ENCODE assay signal across 8 mouse cellular contexts in genomic region chr1:133762946-133763422, GRCm38 (mm10). TPM values are rescaled to one million over a fixed set of nuclear protein-coding genes. Genes with fewer than 3 reads are reported as not detected.
DNase-seq lines count a peak whose midpoint lies in the region; ATAC-seq and TF ChIP-seq lines count a peak whose summit lies in the region.

No protein-coding gene starts in this region.

- H3K27me3 ChIP-seq in forebrain, embryonic 11.5 days (ENCODE audit: control insufficient read depth, insufficient read depth, low read length) = no peaks in the 10 kb centered on the region
- H3K27me3 ChIP-seq in neural tube, embryonic 13.5 days = no peaks in the 10 kb centered on the region

- H3K9me3 ChIP-seq in forebrain, embryonic 11.5 days (ENCODE audit: control insufficient read depth, low read length) = no peaks in the 10 kb centered on the region
- H3K9me3 ChIP-seq in neural tube, embryonic 13.5 days = no peaks in the 10 kb centered on the region

- H3K4me1 ChIP-seq in forebrain, embryonic 11.5 days (replicated peaks; ENCODE audit: control insufficient read depth, insufficient read depth, low read length) = peaks cover 4% of the 10 kb centered on the region; the same call in 1 of the 2 replicates
- H3K4me1 ChIP-seq in neural tube, embryonic 13.5 days (replicated peaks) = peaks cover 46% of the 10 kb centered on the region

- intact Hi-C loops in gastrocnemius, adult 2 months (cut with DNase I) = no loop called here
- intact Hi-C loops in gastrocnemius, postnatal 14 days (cut with DNase I; ENCODE audit: low total_unique reads) = no loop called here

- H3K36me3 ChIP-seq in forebrain, embryonic 11.5 days (ENCODE audit: control insufficient read depth, insufficient read depth, low read length) = no peaks in the 10 kb centered on the region
- no peaks in the 10 kb centered on the region for H3K36me3 ChIP-seq in neural tube, embryonic 13.5 days

- TF ChIP-seq CTCF in gastrocnemius, adult 2 months (IDR thresholded peaks at IDR 0.05) = no peak

- DNase-seq in gastrocnemius, adult 2 months = no peak
- no peak for DNase-seq in gastrocnemius, postnatal 14 days
- peak; percentile 54 for DNase-seq in forebrain, embryonic 11.5 days (ENCODE audit: low spot score)
- peak; percentile 21 for DNase-seq in layer of hippocampus, adult 9-10 months (ENCODE audit: low spot score)
- DNase-seq in kidney, postnatal 4 days = no peak
- DNase-seq in cerebellum, postnatal 25 days = no peak
- DNase-seq in cerebellum, adult 18-20 months = no peak

- no peak overlapping the region for H3K9ac ChIP-seq in forebrain, embryonic 11.5 days (ENCODE audit: low read length)
- no peak overlapping the region for H3K9ac ChIP-seq in neural tube, embryonic 13.5 days

- no peak overlapping the region for H3K4me3 ChIP-seq in gastrocnemius, adult 2 months
- H3K4me3 ChIP-seq in forebrain, embryonic 11.5 days (ENCODE audit: low read depth, low read length) = no peak overlapping the region
- H3K4me3 ChIP-seq in neural tube, embryonic 13.5 days = no peak overlapping the region

- WGBS in forebrain, embryonic 11.5 days = 37% methylated on average over 5 of the region's 5 CpGs
- 33% methylated on average over 5 of the region's 5 CpGs for WGBS in neural tube, embryonic 13.5 days

- H3K27ac ChIP-seq in gastrocnemius, adult 2 months = peak overlapping the region; percentile 41; the same call in 1 of the 2 replicates
- H3K27ac ChIP-seq in forebrain, embryonic 11.5 days (ENCODE audit: low read depth, low read length) = no peak overlapping the region
- peak overlapping the region; percentile 52 for H3K27ac ChIP-seq in neural tube, embryonic 13.5 days (replicated peaks)

- H3K4me2 ChIP-seq in forebrain, embryonic 11.5 days (ENCODE audit: low read depth, low read length, severe bottlenecking) = no peak overlapping the region
- no peak overlapping the region for H3K4me2 ChIP-seq in neural tube, embryonic 13.5 days

- no peak for ATAC-seq in forebrain, embryonic 11.5 days (replicated peaks; ENCODE audit: low FRiP score)
- ATAC-seq in neural tube, embryonic 13.5 days (ENCODE audit: low read depth) = peak; percentile 71

RNA-seq across cellular contexts. Expression of gene Atp2b4, which starts 37.9 kb away (rescaled TPM):
- total RNA-seq in gastrocnemius, adult 2 months (2021) = 10 to 100 TPM in 1 of 2 experiments, 1 to 10 TPM in 1; 9.0 to 12.0 TPM
- 10 to 100 TPM; 22.1 to 24.4 TPM for total RNA-seq in gastrocnemius, postnatal 14 days (2021)
- 7.4 and 8.2 TPM in 2 replicates for polyA plus RNA-seq in forebrain, embryonic 11.5 days (2014; fragmentation: Nextera tagmentation; extraction: Ambion mirVana)
- polyA plus RNA-seq in neural tube, embryonic 13.5 days (2015; fragmentation: Nextera tagmentation; extraction: Ambion mirVana) = 10.7 and 13.7 TPM in 2 replicates

Comparison
In these comparisons a context has a peak if more than half of its experiments do, and no peak if none do; other contexts are left out.
1. DNase-seq: peak in forebrain, embryonic 11.5 days (single experiment) and layer of hippocampus, adult 9-10 months (single experiment); none in gastrocnemius, adult 2 months (single experiment), gastrocnemius, postnatal 14 days (single experiment), kidney, postnatal 4 days (0 of 2), cerebellum, postnatal 25 days (0 of 2) and cerebellum, adult 18-20 months (0 of 2).